Mouse (Mus musculus) left cerebral cortex, postnatal 36 days (tissue): ENCODE results near the gene Gm7168. TPM values are rescaled to one million over a fixed set of nuclear protein-coding genes. Genes with fewer than 3 reads are reported as not detected.
"Not testable (repeated sequence)": the region's sequence is repeated elsewhere in the genome, so short reads cannot be mapped to it uniquely, and the experiment has no call there.

Source experiments
- DNase-seq, 2 experiments: peaks; one replicate each; pipeline ENCODE4 v3.0.0; 2021 to 2022; ENCODE audit warnings: low spot score in 2 of 2, mixed read lengths in 1 of 2
- intact Hi-C: fragments of 180-260 bp; cut with DNase I; formaldehyde crosslinking; loops from one replicate; pipeline ENCODE4 v1.15.1; 2025
- total RNA-seq, 2 experiments: library from RNA; stranded (reverse); gene quantifications; 2 replicates each; pipeline ENCODE4 v1.2.3; 2021

Gm7168 gene
- total RNA-seq, 2 experiments from 2014 or later: not detected

DNA sequence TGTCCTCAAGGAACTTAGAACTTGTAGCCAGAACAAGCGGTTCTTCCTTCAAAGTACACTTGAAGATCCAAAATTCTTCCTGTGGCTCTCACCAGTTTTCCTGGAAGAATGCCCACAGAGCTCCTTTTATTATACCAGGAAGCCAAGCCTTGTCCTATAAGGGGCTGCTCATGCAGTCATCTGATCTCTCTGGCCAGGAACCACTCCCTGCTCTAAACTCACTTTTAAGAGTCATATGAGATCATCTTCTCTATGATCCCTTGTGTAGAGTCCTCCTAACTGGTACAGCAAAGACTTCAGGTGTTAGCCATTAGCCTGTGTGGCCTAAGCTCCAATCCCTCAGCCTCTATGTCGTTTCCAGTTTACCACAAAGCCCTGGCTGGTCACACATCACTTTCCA, 21.7 kb downstream of the Gm7168 start:
- intact Hi-C loops, DNase-seq: not testable (repeated sequence)

DNA sequence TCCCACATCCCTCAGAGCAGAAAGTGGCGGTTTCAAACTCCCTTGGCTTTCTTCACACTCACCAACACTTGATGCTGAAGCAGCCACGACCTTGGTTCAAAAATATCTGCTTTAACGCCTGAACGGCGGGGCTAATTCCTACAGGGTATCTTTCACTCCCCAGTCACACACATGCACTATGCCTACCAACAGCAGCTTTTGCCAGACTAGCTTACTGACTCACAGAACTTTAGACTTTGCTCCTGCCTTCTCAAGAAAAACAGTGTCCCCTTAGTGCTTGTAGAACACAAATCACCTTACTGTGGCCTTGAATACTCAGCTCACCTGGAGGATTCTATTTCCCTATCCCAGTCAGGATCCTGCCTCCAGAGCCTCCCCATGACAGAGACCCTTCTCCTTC, 22.6 kb downstream of the Gm7168 start:
- intact Hi-C loops: not testable (repeated sequence)

DNA sequence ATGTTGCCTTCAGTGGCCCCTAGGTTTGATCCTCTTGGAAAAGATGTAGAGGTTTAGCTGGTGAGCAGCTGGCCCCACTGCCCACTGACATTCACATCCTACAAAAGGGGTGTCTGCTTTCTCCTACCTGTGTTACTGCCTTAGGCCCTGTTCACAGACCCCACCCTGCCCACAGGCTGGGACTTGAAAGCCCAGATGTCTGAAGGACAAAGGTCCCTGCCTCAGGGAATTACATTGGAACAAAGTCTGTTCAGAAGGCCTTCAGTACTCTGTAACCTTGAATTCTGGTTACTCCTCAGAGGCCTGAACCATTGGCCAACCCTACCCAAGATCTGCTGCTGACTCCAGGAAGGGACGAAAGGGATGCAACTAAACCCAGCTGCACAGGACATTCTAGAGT, 39.5 kb downstream of the Gm7168 start:
- no peak for DNase-seq
- intact Hi-C loops: no loop called here

More for the DNA sequence above, 22.6 kb downstream of the Gm7168 start:
- DNase-seq: not testable (repeated sequence)

DNA sequence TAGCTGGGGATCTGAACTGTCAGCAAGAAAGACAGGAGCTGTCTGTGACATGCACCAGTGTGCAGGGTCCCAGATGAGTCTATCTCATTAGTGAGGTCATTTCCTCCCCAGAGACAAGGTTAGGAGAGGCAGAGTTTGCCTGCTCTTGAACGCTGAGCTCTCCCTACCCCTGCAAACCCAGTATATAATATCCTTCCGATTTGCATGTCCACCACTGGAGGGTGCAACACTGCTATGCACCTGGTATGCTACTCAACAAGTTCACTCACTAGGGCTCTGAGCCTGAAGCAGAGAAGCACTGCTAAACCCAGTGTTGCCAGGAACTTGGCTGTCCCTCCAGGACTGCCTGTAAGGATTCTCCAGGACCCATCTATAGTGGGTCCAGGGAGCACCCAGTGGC, 45.3 kb downstream of the Gm7168 start:
- DNase-seq, intact Hi-C loops: not testable (repeated sequence)

Other genes with a start within 250 kb of the Gm7168 start
- gene Afdn, start 187.8 kb upstream of the Gm7168 start, total RNA-seq: 100 to 1,000 TPM; 105 to 138 TPM
- 10 to 100 TPM; 17.8 to 21.6 TPM for gene Tcte2, start 186.5 kb upstream of the Gm7168 start, total RNA-seq
- not detected for gene Gm7356, start 55.3 kb downstream of the Gm7168 start, total RNA-seq
- gene Gm7358, start 111.2 kb downstream of the Gm7168 start, total RNA-seq: not detected